Mouse (Mus musculus): ENCODE measurements around the gene Zfp654. TPM values are rescaled to one million over a fixed set of nuclear protein-coding genes. Genes with fewer than 3 reads are reported as not detected.

The Zfp654 gene
- polyA plus RNA-seq (2012; rRNA removed) (1.4 and 2.4 TPM in 2 replicates), polyA plus RNA-seq (2014; fragmentation: Nextera tagmentation; extraction: Ambion mirVana) (3.2 and 3.3 TPM in 2 replicates)

- DNase-seq (ENCODE audit: low read depth in 3 of 3, low spot score in 3 of 3): peak; percentile 99 to 100 (median 99)
Measured at GRCm38 (mm10) chr16:64851563-64852362, at the start of gene Zfp654, which contains the start of gene Cggbp1. TSS of gene Zfp654 (minus strand) at chr16:64851652. TSS of gene Cggbp1 (plus strand) at chr16:64851996.

GRCm38 (mm10) chr16:64899084-64899483 is 47.6 kb upstream of the Zfp654 start:
- Histone ChIP-seq H3K9me3 (ENCODE audit: control insufficient read depth, low read length) (no peaks in the 10 kb centered on the region), H3K4me1 (replicated peaks; ENCODE audit: control insufficient read depth in 2 of 2, insufficient read depth in 2 of 2, low read length in 1 of 2) (no peaks in the 10 kb centered on the region), H3K27ac (no peak overlapping the region), H3K27me3 (ENCODE audit: control insufficient read depth, insufficient read depth, low read length) (no peaks in the 10 kb centered on the region), H3K4me2 (ENCODE audit: low read depth) (no peak overlapping the region), H3K4me3 (ENCODE audit: insufficient read depth in 1 of 2, low read depth in 2 of 2, low read length in 2 of 2) (no peak overlapping the region), H3K36me3 (replicated peaks; ENCODE audit: control insufficient read depth, insufficient read depth, low read depth) (no peaks in the 10 kb centered on the region), H3K9ac (replicated peaks) (no peak overlapping the region)
- ATAC-seq (ENCODE audit: insufficient read depth) (no peak), DNase-seq (ENCODE audit: low read depth in 3 of 3, low spot score in 3 of 3) (no peak)
- WGBS (ENCODE audit: insufficient replicate concordance): 35% methylated on average over 2 of the region's 2 CpGs
- TF ChIP-seq EP300 (IDR thresholded peaks at IDR 0.05; ENCODE audit: low read depth): no peak
- TF ChIP-seq CTCF (IDR thresholded peaks at IDR 0.05; ENCODE audit: low read depth): peak; percentile 60

More at GRCm38 (mm10) chr16:64851563-64852362, at the start of gene Zfp654, which contains the start of gene Cggbp1:
- WGBS (ENCODE audit: insufficient replicate concordance): under 1% methylated on average over 66 of the region's 85 CpGs
- TF ChIP-seq CTCF (IDR thresholded peaks at IDR 0.05; ENCODE audit: low read depth) (no peak), EP300 (IDR thresholded peaks at IDR 0.05; ENCODE audit: low read depth) (no peak)
- peak within 1 kb of the TSS; percentile 92 for H3K9ac ChIP-seq (replicated peaks)
- peak; percentile 99 for ATAC-seq (ENCODE audit: insufficient read depth)
- peak within 1 kb of the TSS; percentile 92 for H3K27ac ChIP-seq
- no peaks in the 10 kb centered on the region for H3K27me3 ChIP-seq (ENCODE audit: control insufficient read depth, insufficient read depth, low read length)
- peaks cover 21% of the 10 kb centered on the region for H3K36me3 ChIP-seq (replicated peaks; ENCODE audit: control insufficient read depth, insufficient read depth, low read depth)
- H3K4me2 ChIP-seq (ENCODE audit: low read depth): peak within 1 kb of the TSS; percentile 92
- H3K4me3 ChIP-seq (ENCODE audit: insufficient read depth in 1 of 2, low read depth in 2 of 2, low read length in 2 of 2): peak within 1 kb of the TSS; percentile 85 to 97
- peaks cover 0 to 7% of the 10 kb centered on the region in 2 experiments; a peak in 3 of 4 replicates for H3K4me1 ChIP-seq (replicated peaks; ENCODE audit: control insufficient read depth in 2 of 2, insufficient read depth in 2 of 2, low read length in 1 of 2)
- no peaks in the 10 kb centered on the region for H3K9me3 ChIP-seq (ENCODE audit: control insufficient read depth, low read length)

GRCm38 (mm10) chr16:64889496-64889895 is 38.0 kb upstream of the Zfp654 start:
- Histone ChIP-seq H3K9me3 (ENCODE audit: control insufficient read depth, low read length) (no peaks in the 10 kb centered on the region), H3K27ac (no peak overlapping the region), H3K27me3 (ENCODE audit: control insufficient read depth, insufficient read depth, low read length) (no peaks in the 10 kb centered on the region), H3K36me3 (replicated peaks; ENCODE audit: control insufficient read depth, insufficient read depth, low read depth) (no peaks in the 10 kb centered on the region), H3K9ac (replicated peaks) (no peak overlapping the region), H3K4me2 (ENCODE audit: low read depth) (no peak overlapping the region), H3K4me3 (ENCODE audit: insufficient read depth in 1 of 2, low read depth in 2 of 2, low read length in 2 of 2) (no peak overlapping the region), H3K4me1 (replicated peaks; ENCODE audit: control insufficient read depth in 2 of 2, insufficient read depth in 2 of 2, low read length in 1 of 2) (no peaks in the 10 kb centered on the region)
- TF ChIP-seq EP300 (IDR thresholded peaks at IDR 0.05; ENCODE audit: low read depth): no peak
- 67% methylated on average over 3 of the region's 3 CpGs for WGBS (ENCODE audit: insufficient replicate concordance)
- ATAC-seq (ENCODE audit: insufficient read depth) (no peak), DNase-seq (ENCODE audit: low read depth in 3 of 3, low spot score in 3 of 3) (no peak)

- ATAC-seq (ENCODE audit: insufficient read depth) (no peak), DNase-seq (ENCODE audit: low read depth in 3 of 3, low spot score in 3 of 3) (no peak)
- TF ChIP-seq EP300 (IDR thresholded peaks at IDR 0.05; ENCODE audit: low read depth) (no peak), CTCF (IDR thresholded peaks at IDR 0.05; ENCODE audit: low read depth) (no peak)
- no peaks in the 10 kb centered on the region for H3K27me3 ChIP-seq (ENCODE audit: control insufficient read depth, insufficient read depth, low read length)
- H3K9me3 ChIP-seq (ENCODE audit: control insufficient read depth, low read length): no peaks in the 10 kb centered on the region
- no peak overlapping the region for H3K4me2 ChIP-seq (ENCODE audit: low read depth)
- no peaks in the 10 kb centered on the region for H3K36me3 ChIP-seq (replicated peaks; ENCODE audit: control insufficient read depth, insufficient read depth, low read depth)
- no peak overlapping the region for H3K27ac ChIP-seq
- H3K4me3 ChIP-seq (ENCODE audit: insufficient read depth in 1 of 2, low read depth in 2 of 2, low read length in 2 of 2): no peak overlapping the region
- WGBS (ENCODE audit: insufficient replicate concordance): 41% methylated on average over 4 of the region's 4 CpGs
- no peak overlapping the region for H3K9ac ChIP-seq (replicated peaks)
- H3K4me1 ChIP-seq (replicated peaks; ENCODE audit: control insufficient read depth in 2 of 2, insufficient read depth in 2 of 2, low read length in 1 of 2): peaks cover 0 to 5% of the 10 kb centered on the region in 2 experiments; a peak in 1 of 4 replicates
Measured at GRCm38 (mm10) chr16:64885547-64885946, 34.1 kb upstream of the Zfp654 start.

- Histone ChIP-seq H3K4me1 (replicated peaks; ENCODE audit: control insufficient read depth in 2 of 2, insufficient read depth in 2 of 2, low read length in 1 of 2) (peaks cover 0 to 5% of the 10 kb centered on the region in 2 experiments; a peak in 1 of 4 replicates), H3K27ac (no peak overlapping the region), H3K9me3 (ENCODE audit: control insufficient read depth, low read length) (no peaks in the 10 kb centered on the region), H3K9ac (replicated peaks) (no peak overlapping the region), H3K36me3 (replicated peaks; ENCODE audit: control insufficient read depth, insufficient read depth, low read depth) (no peaks in the 10 kb centered on the region), H3K4me3 (ENCODE audit: insufficient read depth in 1 of 2, low read depth in 2 of 2, low read length in 2 of 2) (no peak overlapping the region), H3K27me3 (ENCODE audit: control insufficient read depth, insufficient read depth, low read length) (no peaks in the 10 kb centered on the region), H3K4me2 (ENCODE audit: low read depth) (no peak overlapping the region)
- no peak for TF ChIP-seq CTCF (IDR thresholded peaks at IDR 0.05; ENCODE audit: low read depth)
- no peak for TF ChIP-seq EP300 (IDR thresholded peaks at IDR 0.05; ENCODE audit: low read depth)
- 43% methylated on average over 3 of the region's 3 CpGs for WGBS (ENCODE audit: insufficient replicate concordance)
- DNase-seq (ENCODE audit: low read depth in 3 of 3, low spot score in 3 of 3) (no peak), ATAC-seq (ENCODE audit: insufficient read depth) (no peak)
Measured at GRCm38 (mm10) chr16:64885142-64885541, 33.7 kb upstream of the Zfp654 start.

Measured in liver, embryonic 14.5 days (tissue).